Mouse (Mus musculus): ENCODE data around the gene Ppp1r26.

Ppp1r26 gene

DNA sequence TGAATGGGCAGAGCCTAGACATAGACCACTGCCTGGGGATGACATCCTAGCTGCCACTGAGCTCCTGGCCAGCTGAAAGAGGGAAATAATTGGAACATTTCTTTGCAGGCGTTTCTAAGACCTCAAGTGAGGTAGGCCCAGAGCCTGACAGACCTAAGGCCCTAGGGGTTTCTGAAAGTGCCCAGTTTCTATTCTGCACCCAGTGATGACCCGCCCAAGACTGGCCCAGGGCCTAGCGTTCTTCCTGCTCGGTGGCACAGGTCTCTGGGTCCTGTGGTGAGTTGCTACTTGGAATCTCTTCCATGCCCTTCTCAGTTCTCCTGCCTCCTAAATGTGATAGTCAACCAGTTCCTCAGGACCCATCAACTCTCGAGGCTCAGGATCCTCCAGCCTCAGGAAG is 51.0 kb downstream of the Ppp1r26 start:
- DNase-seq (ENCODE audit: low spot score in 2 of 2), result no peak

DNA sequence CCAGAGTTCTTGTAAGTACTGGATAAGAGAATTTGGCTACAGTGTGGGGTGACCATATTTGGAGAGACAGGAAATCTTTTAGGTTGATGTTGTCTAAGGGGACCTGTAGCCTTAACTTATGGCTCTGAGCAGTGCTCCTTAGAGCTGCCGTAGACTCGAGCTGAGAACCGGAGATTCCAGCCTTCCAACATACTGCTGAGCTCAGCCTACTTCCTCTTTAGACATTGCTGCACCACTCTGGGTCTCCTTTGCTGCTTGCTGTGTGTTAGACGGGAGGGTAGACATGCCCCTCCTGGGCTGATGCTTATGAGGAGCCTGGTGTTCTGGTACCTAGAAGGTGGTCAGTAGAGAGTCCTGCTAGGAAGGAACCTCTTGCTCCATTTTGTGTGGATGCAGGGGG is 51.8 kb downstream of the Ppp1r26 start:
- no peak for DNase-seq (ENCODE audit: low spot score in 2 of 2)

- DNase-seq (ENCODE audit: low spot score in 2 of 2), result no peak
These were observed 56.4 kb downstream of the Ppp1r26 start for GRCm38 (mm10) chr2:28502987-28503386.

- no peak for DNase-seq (ENCODE audit: low spot score in 2 of 2)
These were observed 58.1 kb downstream of the Ppp1r26 start for GRCm38 (mm10) chr2:28504676-28505075.
